Mouse (Mus musculus) embryonic facial prominence, embryonic 14.5 days (tissue): ENCODE measurements at regions not wholly inside any gene's neighbourhood (a gene's known extent, or its start where the extent isn't known, plus 50 kb on each side); places are given as distances from the start of the nearest gene placed in this dataset.
A peak's percentile ranks its signal among the peaks of the same experiment; 100 is the strongest.

Source experiments
- ATAC-seq: fragments of 200-750 bp; cut with Nextera tagmentation; 2 replicates; pipeline ENCODE4 v1.8.0; 2017; ENCODE audit warnings: low read depth, moderate number of reproducible peaks, moderate TSS enrichment
- DNase-seq: peaks from one replicate; pipeline ENCODE4 v3.0.0-alpha.2; 2015; ENCODE audit warnings: low spot score
- H3K27ac ChIP-seq: fragments of 300-500 bp; sonication (generic); replicated peaks from 2 replicates; pipeline ENCODE4 v1.5.1; 2014; ENCODE audit warnings: low read depth, mild to moderate bottlenecking, low read length, moderate library complexity
- H3K27me3 ChIP-seq: fragments of 300-500 bp; sonication (generic); replicated peaks from 2 replicates; pipeline ENCODE4 v1.6.1; 2014; ENCODE audit warnings: low read length; ENCODE audit not compliant: control insufficient read depth, insufficient read depth
- H3K36me3 ChIP-seq: fragments of 300-500 bp; sonication (generic); 2 replicates; pipeline ENCODE4 v1.6.1; 2014; ENCODE audit warnings: low read length, mixed read lengths; ENCODE audit not compliant: control insufficient read depth, insufficient read depth
- H3K4me1 ChIP-seq: fragments of 300-500 bp; sonication (generic); 2 replicates; pipeline ENCODE4 v1.6.1; 2014; ENCODE audit warnings: antibody characterized with exemption, low read length; ENCODE audit not compliant: control insufficient read depth, insufficient read depth
- H3K4me2 ChIP-seq: fragments of 300-500 bp; sonication (generic); 2 replicates; pipeline ENCODE4 v1.6.1; 2014; ENCODE audit warnings: low read depth, mild to moderate bottlenecking, low read length, moderate library complexity, mixed read lengths
- H3K4me3 ChIP-seq: fragments of 300-500 bp; sonication (generic); 2 replicates; pipeline ENCODE4 v1.5.1; 2014; ENCODE audit warnings: low read depth, mild to moderate bottlenecking, low read length
- H3K9ac ChIP-seq: fragments of 300-500 bp; sonication (generic); 2 replicates; pipeline ENCODE4 v1.6.1; 2014; ENCODE audit warnings: low read depth, mild to moderate bottlenecking, low read length, moderate library complexity, mixed read lengths
- H3K9me3 ChIP-seq: fragments of 300-500 bp; sonication (generic); 2 replicates; pipeline ENCODE4 v1.6.1; 2016; ENCODE audit warnings: low read length; ENCODE audit not compliant: control insufficient read depth
- WGBS: fragments of 180-500 bp; shearing (Covaris S2); extraction: QIAGEN DNeasy Blood & Tissue Kit; methylation state at CpG from one replicate; pipeline ENCODE4 v1.1.7; 2014; 5-methylcytosine and 5-hydroxymethylcytosine counted together

- Histone ChIP-seq H3K27me3 (no peaks in the 10 kb centered on the region), H3K36me3 (no peaks in the 10 kb centered on the region), H3K4me2 (no peak overlapping the region), H3K27ac (no peak overlapping the region), H3K4me3 (no peak overlapping the region), H3K4me1 (no peaks in the 10 kb centered on the region), H3K9me3 (no peaks in the 10 kb centered on the region), H3K9ac (no peak overlapping the region)
- WGBS = 92% methylated on average over 3 of the region's 3 CpGs
- ATAC-seq (no peak), DNase-seq (no peak)
These were observed 291.0 kb downstream of the Gm49356 start for GRCm38 (mm10) chr15:59180076-59180475.

GRCm38 (mm10) chr15:59184461-59184860, 295.4 kb downstream of the Gm49356 start:
- H3K27ac ChIP-seq = no peak overlapping the region
- H3K4me1 ChIP-seq = 0 out of 2 replicates have a peak, but pooled peaks cover 4% of the 10 kb centered on the region
- H3K27me3 ChIP-seq = no peaks in the 10 kb centered on the region
- DNase-seq = no peak
- H3K9me3 ChIP-seq = no peaks in the 10 kb centered on the region
- H3K4me2 ChIP-seq = no peak overlapping the region
- ATAC-seq = no peak
- H3K9ac ChIP-seq = no peak overlapping the region
- H3K4me3 ChIP-seq = no peak overlapping the region
- H3K36me3 ChIP-seq = no peaks in the 10 kb centered on the region
- 59% methylated on average over 9 of the region's 9 CpGs for WGBS

- Histone ChIP-seq H3K27ac (no peak overlapping the region), H3K9me3 (no peaks in the 10 kb centered on the region), H3K4me3 (no peak overlapping the region), H3K27me3 (no peaks in the 10 kb centered on the region), H3K36me3 (no peaks in the 10 kb centered on the region), H3K9ac (no peak overlapping the region), H3K4me1 (0 out of 2 replicates have a peak, but pooled peaks cover 4% of the 10 kb centered on the region), H3K4me2 (no peak overlapping the region)
- DNase-seq (no peak), ATAC-seq (no peak)
- WGBS = 62% methylated on average over 4 of the region's 4 CpGs
These were observed 298.5 kb downstream of the Gm49356 start for GRCm38 (mm10) chr15:59187566-59187965.

GRCm38 (mm10) chr15:59188371-59188770, 299.3 kb downstream of the Gm49356 start:
- WGBS = 32% methylated on average over 4 of the region's 4 CpGs
- no peak overlapping the region for H3K4me3 ChIP-seq
- 0 out of 2 replicates have a peak, but pooled peaks cover 4% of the 10 kb centered on the region for H3K4me1 ChIP-seq
- no peak overlapping the region for H3K4me2 ChIP-seq
- ATAC-seq (no peak), DNase-seq (peak; percentile 32)
- no peak overlapping the region for H3K9ac ChIP-seq
- no peak overlapping the region for H3K27ac ChIP-seq
- no peaks in the 10 kb centered on the region for H3K9me3 ChIP-seq
- no peaks in the 10 kb centered on the region for H3K27me3 ChIP-seq
- H3K36me3 ChIP-seq = no peaks in the 10 kb centered on the region

GRCm38 (mm10) chr15:59190511-59190910, 301.4 kb downstream of the Gm49356 start:
- ATAC-seq = no peak
- Histone ChIP-seq H3K9me3 (no peaks in the 10 kb centered on the region), H3K27me3 (no peaks in the 10 kb centered on the region), H3K4me1 (0 out of 2 replicates have a peak, but pooled peaks cover 4% of the 10 kb centered on the region), H3K4me2 (no peak overlapping the region), H3K36me3 (no peaks in the 10 kb centered on the region), H3K27ac (no peak overlapping the region), H3K4me3 (no peak overlapping the region), H3K9ac (no peak overlapping the region)
- 88% methylated on average over 5 of the region's 5 CpGs for WGBS
- DNase-seq = no peak

- H3K27me3 ChIP-seq = no peaks in the 10 kb centered on the region
- H3K4me3 ChIP-seq = no peak overlapping the region
- H3K4me2 ChIP-seq = no peak overlapping the region
- no peaks in the 10 kb centered on the region for H3K36me3 ChIP-seq
- H3K9me3 ChIP-seq = no peaks in the 10 kb centered on the region
- DNase-seq (no peak), ATAC-seq (no peak)
- no peak overlapping the region for H3K27ac ChIP-seq
- no peak overlapping the region for H3K9ac ChIP-seq
- peaks cover 22% of the 10 kb centered on the region for H3K4me1 ChIP-seq
- WGBS = 63% methylated on average over 10 of the region's 10 CpGs
These were observed 305.3 kb downstream of the Gm49356 start for GRCm38 (mm10) chr15:59194421-59194820.

- 80% methylated on average over 5 of the region's 5 CpGs for WGBS
- ATAC-seq = no peak
- H3K27ac ChIP-seq = no peak overlapping the region
These were observed 307.3 kb downstream of the Gm49356 start for GRCm38 (mm10) chr15:59196351-59196750.

GRCm38 (mm10) chr15:59197455-59198391, 308.6 kb downstream of the Gm49356 start:
- 9% methylated on average over 7 of the region's 7 CpGs for WGBS
- no peak overlapping the region for H3K9ac ChIP-seq
- no peak overlapping the region; the same call in 1 of the 2 replicates for H3K4me2 ChIP-seq
- peak; percentile 87 for ATAC-seq
- H3K27me3 ChIP-seq = no peaks in the 10 kb centered on the region
- no peak overlapping the region for H3K4me3 ChIP-seq
- H3K9me3 ChIP-seq = no peaks in the 10 kb centered on the region
- H3K36me3 ChIP-seq = no peaks in the 10 kb centered on the region
- H3K27ac ChIP-seq = peak overlapping the region; percentile 82
- DNase-seq = peak; percentile 90
- H3K4me1 ChIP-seq = peaks cover 22% of the 10 kb centered on the region

More at GRCm38 (mm10) chr15:59196351-59196750, 307.3 kb downstream of the Gm49356 start:
- H3K9me3 ChIP-seq = no peaks in the 10 kb centered on the region
- no peak for DNase-seq
- peaks cover 22% of the 10 kb centered on the region for H3K4me1 ChIP-seq
- H3K4me3 ChIP-seq = no peak overlapping the region
- H3K27me3 ChIP-seq = no peaks in the 10 kb centered on the region
- no peaks in the 10 kb centered on the region for H3K36me3 ChIP-seq
- no peak overlapping the region for H3K4me2 ChIP-seq
- no peak overlapping the region for H3K9ac ChIP-seq
